Comparison of ENCODE assay signal across 10 mouse cellular contexts in genomic region chr1:136231596-136231995, GRCm38 (mm10). TPM values are rescaled to one million over a fixed set of nuclear protein-coding genes. Genes with fewer than 3 reads are reported as not detected.
A peak's percentile ranks its signal among the peaks of the same experiment; 100 is the strongest.
DNase-seq lines count a peak whose midpoint lies in the region; ATAC-seq and TF ChIP-seq lines count a peak whose summit lies in the region.
"Had no signal": no experiment of that assay in that cellular context is flagged by ENCODE, and none has a peak within 500 bp of the region (broad histone marks: within the 10 kb centered on the region; RNA-seq: fewer than 3 reads in every experiment).

No protein-coding gene starts in this region.

- DNase-seq in kidney, postnatal 14 days = no peak
- DNase-seq in limb, embryonic 10.5 days (ENCODE audit: low spot score) = no peak
- DNase-seq in spleen, adult 18-20 months = no peak
- no peak for DNase-seq in left cerebral cortex, postnatal 36 days (ENCODE audit: low spot score in 2 of 2)
- no peak for DNase-seq in kidney, postnatal 25 days
- DNase-seq: layer of hippocampus, adult 9-11 months had no signal

- WGBS in kidney, embryonic 16.5 days = 4% methylated on average over 6 of the region's 6 CpGs
- 7% methylated on average over 6 of the region's 6 CpGs for WGBS in limb, embryonic 10.5 days
- WGBS in neural tube, embryonic 14.5 days = 4% methylated on average over 6 of the region's 6 CpGs

- intact Hi-C loops in left cerebral cortex, postnatal 36 days (cut with DNase I) = no loop called here

- TF ChIP-seq POLR2A in embryonic fibroblast, embryonic 13.5 days (IDR thresholded peaks at IDR 0.05; ENCODE audit: low read depth, low read length) = no peak

- H3K4me2 ChIP-seq in kidney, embryonic 16.5 days (replicated peaks; ENCODE audit: low read depth, low read length) = peak overlapping the region; percentile 87
- H3K4me2 ChIP-seq in neural tube, embryonic 14.5 days (ENCODE audit: low read depth, low read length) = peak overlapping the region; percentile 28

- no peak for ATAC-seq in kidney, embryonic 16.5 days (ENCODE audit: low FRiP score, low TSS enrichment)
- no peak for ATAC-seq in neural tube, embryonic 14.5 days (ENCODE audit: low read depth)

- H3K27me3 ChIP-seq in kidney, embryonic 16.5 days (ENCODE audit: insufficient read depth, low read length) = no peaks in the 10 kb centered on the region
- H3K27me3 ChIP-seq in limb, embryonic 10.5 days (ENCODE audit: low read depth, poor library complexity, severe bottlenecking) = no peaks in the 10 kb centered on the region
- H3K27me3 ChIP-seq in neural tube, embryonic 14.5 days (ENCODE audit: control insufficient read depth, insufficient read depth, low read length) = no peaks in the 10 kb centered on the region

- peaks cover 51% of the 10 kb centered on the region for H3K4me1 ChIP-seq in kidney, embryonic 16.5 days (ENCODE audit: insufficient read depth, low read length)
- peaks cover 21% of the 10 kb centered on the region for H3K4me1 ChIP-seq in embryonic fibroblast, embryonic 13.5 days (ENCODE audit: control insufficient read depth, insufficient read depth, low read length)
- peaks cover 62% of the 10 kb centered on the region for H3K4me1 ChIP-seq in limb, embryonic 10.5 days
- H3K4me1 ChIP-seq in neural tube, embryonic 14.5 days (ENCODE audit: control insufficient read depth, insufficient read depth, low read length) = peaks cover 26% of the 10 kb centered on the region

- TF ChIP-seq CTCF in embryonic fibroblast, embryonic 13.5 days (IDR thresholded peaks at IDR 0.05; ENCODE audit: borderline replicate concordance, insufficient read depth, low read length) = no peak

- peak overlapping the region; percentile 50; the same call in 1 of the 2 replicates for H3K9ac ChIP-seq in kidney, embryonic 16.5 days (replicated peaks; ENCODE audit: low read length)
- no peak overlapping the region for H3K9ac ChIP-seq in neural tube, embryonic 14.5 days (replicated peaks; ENCODE audit: low read depth, low read length)

- H3K27ac ChIP-seq in kidney, embryonic 16.5 days (ENCODE audit: low read length) = peak overlapping the region; percentile 84
- no peak overlapping the region for H3K27ac ChIP-seq in embryonic fibroblast, embryonic 13.5 days (ENCODE audit: insufficient read depth, low read length)
- H3K27ac ChIP-seq in limb, embryonic 10.5 days = peak overlapping the region; percentile 95
- H3K27ac ChIP-seq in neural tube, embryonic 14.5 days (ENCODE audit: low read depth, low read length) = no peak overlapping the region

- H3K4me3 ChIP-seq in kidney, embryonic 16.5 days (ENCODE audit: low read length) = peak overlapping the region; percentile 67
- H3K4me3 ChIP-seq in embryonic fibroblast, embryonic 13.5 days (ENCODE audit: insufficient read depth, low read length) = peak overlapping the region; percentile 9
- peak overlapping the region; percentile 79 for H3K4me3 ChIP-seq in limb, embryonic 10.5 days
- H3K4me3 ChIP-seq in neural tube, embryonic 14.5 days (ENCODE audit: low read depth, low read length) = no peak overlapping the region

- H3K9me3 ChIP-seq in kidney, embryonic 16.5 days (ENCODE audit: low read length) = no peaks in the 10 kb centered on the region
- no peaks in the 10 kb centered on the region for H3K9me3 ChIP-seq in limb, embryonic 10.5 days (replicated peaks)
- no peaks in the 10 kb centered on the region for H3K9me3 ChIP-seq in neural tube, embryonic 14.5 days (ENCODE audit: control insufficient read depth, low read length)

- H3K36me3 ChIP-seq in kidney, embryonic 16.5 days (ENCODE audit: insufficient read depth, low read length) = no peaks in the 10 kb centered on the region; the same call in 1 of the 2 replicates
- H3K36me3 ChIP-seq in limb, embryonic 10.5 days = peaks cover 20% of the 10 kb centered on the region
- no peaks in the 10 kb centered on the region for H3K36me3 ChIP-seq in neural tube, embryonic 14.5 days (ENCODE audit: control insufficient read depth, insufficient read depth, low read length)

RNA-seq across cellular contexts. Expression of gene Inava, which starts 2.5 kb away (rescaled TPM):
- polyA plus RNA-seq in kidney, embryonic 16.5 days (2015; fragmentation: Nextera tagmentation; extraction: Ambion mirVana) = 20.2 and 22.2 TPM in 2 replicates
- 4.1 and 5.0 TPM in 2 replicates for polyA plus RNA-seq in embryonic fibroblast, embryonic 13.5 days (2011; ENCODE audit: insufficient read length, low read depth, missing spikeins)
- 23.6 and 29.2 TPM in 2 replicates for polyA plus RNA-seq in limb, embryonic 10.5 days (2016; fragmentation: Nextera tagmentation; extraction: Ambion mirVana)
- 2.3 and 2.6 TPM in 2 replicates for polyA plus RNA-seq in neural tube, embryonic 14.5 days (2014; fragmentation: Nextera tagmentation; extraction: Ambion mirVana)
- 1 to 10 TPM; 2.5 to 3.3 TPM for total RNA-seq in left cerebral cortex, postnatal 36 days (2021)

RNA-seq across cellular contexts. Expression of gene Mroh3, which starts 19.0 kb away (rescaled TPM):
- 0.17 and 0.40 TPM in 2 replicates for polyA plus RNA-seq in kidney, embryonic 16.5 days (2015; fragmentation: Nextera tagmentation; extraction: Ambion mirVana)
- polyA plus RNA-seq in embryonic fibroblast, embryonic 13.5 days (2011; ENCODE audit: insufficient read length, low read depth, missing spikeins) = 0.45 and 1.2 TPM in 2 replicates
- 0.15 and 0.25 TPM in 2 replicates for polyA plus RNA-seq in limb, embryonic 10.5 days (2016; fragmentation: Nextera tagmentation; extraction: Ambion mirVana)
- not detected in 2 replicates for polyA plus RNA-seq in neural tube, embryonic 14.5 days (2014; fragmentation: Nextera tagmentation; extraction: Ambion mirVana)
- total RNA-seq in left cerebral cortex, postnatal 36 days (2021) = 1 to 10 TPM in 1 of 2 experiments, under 1 TPM in 1; 0.54 to 1.2 TPM
- total RNA-seq: CH12.LX had no signal

RNA-seq across cellular contexts. Expression of gene Gpr25, which starts 29.1 kb away (rescaled TPM):
- not detected in 2 replicates for polyA plus RNA-seq in kidney, embryonic 16.5 days (2015; fragmentation: Nextera tagmentation; extraction: Ambion mirVana)
- polyA plus RNA-seq in embryonic fibroblast, embryonic 13.5 days (2011; ENCODE audit: insufficient read length, low read depth, missing spikeins) = not detected in 2 replicates
- polyA plus RNA-seq in limb, embryonic 10.5 days (2016; fragmentation: Nextera tagmentation; extraction: Ambion mirVana) = not detected in 2 replicates
- polyA plus RNA-seq in neural tube, embryonic 14.5 days (2014; fragmentation: Nextera tagmentation; extraction: Ambion mirVana) = 0.67 and 0.70 TPM in 2 replicates
- 1 to 10 TPM; 5.5 to 7.7 TPM for total RNA-seq in left cerebral cortex, postnatal 36 days (2021)
- total RNA-seq: CH12.LX had no signal

Comparison
In these comparisons a context has a peak if more than half of its experiments do, and no peak if none do; other contexts are left out.
1. H3K27ac ChIP-seq: peak in kidney, embryonic 16.5 days (single experiment) and limb, embryonic 10.5 days (single experiment); none in embryonic fibroblast, embryonic 13.5 days (single experiment) and neural tube, embryonic 14.5 days (single experiment).